Mouse (Mus musculus): ENCODE data around the gene Foxo3.

Foxo3 gene

DNA sequence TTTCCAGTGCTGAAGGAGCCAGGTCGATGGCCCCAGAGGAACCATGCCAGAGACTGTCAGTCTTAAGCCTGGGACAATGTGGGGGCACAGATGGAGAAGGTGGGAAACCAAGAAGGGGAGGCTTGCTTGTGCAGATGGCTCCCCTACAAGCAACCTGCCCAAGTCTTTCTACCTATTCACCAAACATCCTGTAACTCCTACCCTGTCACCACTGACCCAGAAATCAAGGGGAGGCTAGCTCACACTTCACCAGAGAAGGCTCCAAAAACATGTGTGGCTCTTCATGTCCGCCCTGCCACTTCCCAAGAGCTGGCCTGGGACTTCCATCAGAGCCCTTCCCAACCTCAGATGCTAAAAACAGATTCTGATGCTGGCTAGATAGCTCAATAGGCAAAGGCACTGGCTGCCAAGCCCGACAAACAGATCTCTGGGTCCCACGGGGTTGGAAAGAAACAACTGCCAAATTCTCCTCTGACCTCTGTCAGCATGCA is 48.8 kb downstream of the Foxo3 start:
- DNase-seq (ENCODE audit: low spot score in 2 of 2) = peak; percentile 55 to 66

DNA sequence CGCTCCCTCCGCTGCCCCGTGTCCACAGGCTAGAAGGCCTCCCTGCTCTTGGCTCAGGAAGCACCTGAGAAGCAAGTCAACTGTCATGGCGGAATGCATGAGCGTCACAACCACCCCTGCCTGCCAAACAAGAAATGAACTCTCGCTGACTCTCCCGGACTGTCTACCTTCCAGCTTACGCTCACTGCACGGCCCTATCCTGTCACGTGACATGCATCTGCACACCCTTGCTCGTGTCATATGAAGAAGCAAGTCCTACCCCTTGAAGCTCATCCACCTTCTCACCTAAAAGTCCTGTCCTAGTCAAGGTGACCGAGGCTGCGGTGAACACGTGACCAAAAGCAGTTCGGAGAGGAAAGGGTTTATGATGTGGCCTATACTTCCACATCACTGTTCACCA is 50.4 kb downstream of the Foxo3 start:
- no peak for DNase-seq (ENCODE audit: low spot score in 2 of 2)

DNA sequence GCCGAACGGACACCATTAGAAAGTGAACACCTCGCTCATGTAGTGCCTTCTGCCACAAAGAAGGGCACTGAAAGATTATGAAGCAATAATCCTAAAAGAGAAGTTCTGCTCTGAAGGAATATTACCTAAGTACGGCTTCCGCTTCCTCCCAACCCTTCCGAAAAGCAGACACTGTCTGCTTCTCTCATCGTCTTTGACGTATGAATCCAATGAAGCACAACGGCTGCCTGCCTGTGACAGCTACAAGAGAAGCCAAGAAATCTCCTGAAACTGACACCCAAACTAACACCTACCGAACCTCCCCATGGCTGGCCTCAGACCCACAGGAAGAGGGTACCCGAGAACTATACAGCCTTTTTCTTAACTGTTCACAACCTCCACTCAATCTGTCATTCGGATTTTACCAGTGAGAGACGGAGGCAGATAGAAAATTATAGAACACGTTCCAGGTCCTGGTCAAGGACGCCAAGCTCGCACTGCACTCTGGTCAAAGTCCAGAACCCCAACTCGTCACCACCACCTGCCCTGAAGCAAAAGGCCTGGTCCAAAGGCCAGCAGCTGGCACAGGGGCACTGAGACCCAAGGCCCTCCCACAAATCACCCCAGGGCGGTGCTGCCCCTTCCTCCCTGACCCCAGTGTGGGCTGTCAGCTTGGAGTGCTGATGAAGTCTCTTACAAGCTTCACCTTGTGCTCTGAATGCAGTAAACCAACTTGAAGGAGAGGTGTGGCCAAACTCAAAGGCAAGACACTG is 51.2 kb downstream of the Foxo3 start:
- DNase-seq (ENCODE audit: low spot score in 2 of 2) = no peak

DNA sequence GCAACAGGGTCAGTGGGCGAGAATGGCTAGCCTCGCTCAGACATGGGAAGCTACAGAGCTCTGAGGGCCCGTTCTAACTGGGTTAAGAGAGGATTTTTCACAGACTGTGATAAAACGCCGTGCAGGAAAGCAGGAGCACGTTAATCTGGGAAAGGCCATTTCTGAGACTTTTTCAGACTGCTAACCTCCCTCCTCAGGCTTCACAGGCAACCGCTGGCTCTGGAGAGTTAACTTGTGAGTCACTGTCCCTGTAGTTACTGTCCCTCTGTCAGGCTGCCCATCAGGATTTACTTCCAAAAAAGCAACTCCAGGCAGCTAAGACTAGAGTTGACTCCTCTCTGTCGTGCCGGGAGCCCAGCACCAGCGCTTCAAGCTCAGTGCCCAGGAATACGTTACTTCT is 54.6 kb downstream of the Foxo3 start:
- no peak for DNase-seq (ENCODE audit: low spot score in 2 of 2)

DNA sequence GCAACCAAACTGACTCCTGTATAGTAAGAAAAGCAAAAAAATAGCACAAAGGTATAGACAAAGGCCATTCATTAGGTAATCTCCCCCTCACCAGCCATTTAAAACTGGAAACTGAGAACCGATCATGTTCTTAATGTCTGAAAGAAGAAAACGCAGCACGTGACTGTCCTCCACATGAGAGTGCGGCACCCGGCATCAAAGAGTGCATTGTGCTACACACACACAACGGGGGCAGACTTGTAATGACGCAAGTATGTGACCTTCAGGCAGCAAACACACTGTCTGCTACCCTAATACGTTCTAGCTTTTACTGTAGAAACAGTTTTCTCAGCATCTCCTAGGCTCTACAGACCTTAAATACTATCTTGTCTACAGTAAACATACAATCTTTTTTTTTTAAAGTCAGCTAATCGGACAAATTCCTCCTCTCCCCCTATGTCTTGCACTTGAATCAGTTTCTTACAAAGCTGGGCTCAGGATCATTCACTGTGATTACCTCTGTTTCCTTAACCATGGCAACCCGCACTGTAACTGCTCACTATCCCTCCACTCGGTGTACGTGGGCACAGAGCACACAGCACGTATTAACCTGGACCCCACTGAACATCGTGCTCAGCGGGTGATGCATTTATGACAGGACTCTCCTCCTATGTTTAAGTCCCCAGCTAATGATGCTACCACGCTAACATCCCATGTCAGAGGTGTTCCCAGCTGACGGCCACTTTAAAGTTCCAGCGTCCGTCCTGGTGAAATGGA is 55.2 kb downstream of the Foxo3 start:
- no peak for DNase-seq (ENCODE audit: low spot score in 2 of 2)

DNA sequence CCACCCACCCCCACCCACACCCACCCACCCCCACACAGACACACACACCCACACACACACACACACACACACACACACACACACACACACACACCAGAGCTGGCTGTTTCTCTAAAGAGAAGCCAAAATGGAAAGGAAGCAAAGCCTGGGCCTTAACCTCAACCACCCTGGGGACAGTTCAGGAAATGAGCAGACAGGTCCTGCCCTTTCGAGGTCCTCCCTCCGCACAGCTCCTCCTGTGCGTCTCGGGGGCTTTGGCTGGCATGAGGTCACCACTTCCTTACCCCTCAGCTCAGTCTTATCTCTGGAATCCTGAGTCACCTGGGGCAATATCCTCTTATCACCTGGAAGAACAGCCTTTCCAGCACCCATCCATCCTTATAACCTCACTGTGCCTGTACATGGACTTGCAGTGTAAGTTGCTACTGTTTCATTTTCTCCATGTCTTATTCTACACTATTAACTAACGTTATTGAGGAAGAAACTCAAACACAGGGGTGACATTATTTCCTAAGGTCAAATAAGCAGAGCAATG is 56.1 kb downstream of the Foxo3 start:
- no peak for DNase-seq (ENCODE audit: low spot score in 2 of 2)

DNA sequence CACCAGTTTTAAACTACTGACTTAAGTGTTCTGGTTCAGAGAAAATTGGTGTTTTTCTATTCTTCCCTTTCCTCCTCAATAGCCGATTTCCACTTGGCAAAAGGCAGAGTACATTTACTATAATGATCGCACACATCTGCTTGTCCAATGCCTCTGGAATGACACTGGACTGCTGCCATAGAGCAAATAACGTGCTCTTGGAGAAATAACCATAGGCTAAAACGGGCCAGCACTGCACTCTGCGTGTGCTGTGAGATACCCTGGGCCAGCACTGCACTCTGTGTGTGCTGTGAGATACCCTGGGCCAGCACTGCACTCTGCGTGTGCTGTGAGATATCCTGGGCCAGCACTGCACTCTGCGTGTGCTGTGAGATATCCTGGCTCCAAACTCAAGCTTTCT is 65.1 kb downstream of the Foxo3 start:
- peak in 1 of 2 experiments; percentile 49 for DNase-seq (ENCODE audit: low spot score in 2 of 2)

DNA sequence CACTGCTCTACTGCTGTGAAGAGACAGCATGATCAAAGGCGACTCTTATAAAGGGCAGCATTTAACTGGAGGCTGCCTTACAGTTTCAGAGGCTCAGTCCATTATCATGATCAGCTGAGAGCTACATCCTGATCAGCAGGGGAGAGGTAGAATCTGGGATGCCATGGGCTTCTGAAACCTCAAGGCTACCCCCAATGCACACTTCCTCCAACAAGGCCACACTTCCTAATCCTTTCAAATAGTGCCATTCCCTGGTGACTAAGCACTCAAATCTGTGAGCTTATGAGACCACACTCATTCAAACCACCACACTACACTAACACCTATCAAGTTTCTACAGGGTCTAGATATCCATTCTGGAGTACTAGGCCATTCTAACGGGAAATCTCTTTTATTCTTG is 65.9 kb downstream of the Foxo3 start:
- no peak for DNase-seq (ENCODE audit: low spot score in 2 of 2)

DNA sequence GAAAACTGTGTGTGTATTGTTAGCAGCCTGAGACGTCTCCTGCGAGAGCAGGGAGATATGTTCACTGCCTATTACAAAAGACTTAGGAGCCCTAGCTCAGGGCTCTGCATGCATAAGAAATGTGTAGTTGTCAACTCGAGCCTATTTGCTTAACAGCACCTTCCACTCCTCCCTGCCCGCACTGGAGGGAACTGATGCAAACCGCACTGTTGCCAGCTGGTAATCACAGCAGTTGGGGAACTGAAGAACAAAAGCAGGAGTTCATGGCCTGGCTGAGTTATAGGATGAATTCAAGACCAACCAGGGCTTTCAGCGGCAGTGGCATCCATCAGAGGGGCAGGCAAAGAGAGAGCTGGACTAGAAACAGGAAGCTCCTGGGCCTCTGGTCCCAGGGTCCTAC is 66.7 kb downstream of the Foxo3 start:
- no peak for DNase-seq (ENCODE audit: low spot score in 2 of 2)

DNA sequence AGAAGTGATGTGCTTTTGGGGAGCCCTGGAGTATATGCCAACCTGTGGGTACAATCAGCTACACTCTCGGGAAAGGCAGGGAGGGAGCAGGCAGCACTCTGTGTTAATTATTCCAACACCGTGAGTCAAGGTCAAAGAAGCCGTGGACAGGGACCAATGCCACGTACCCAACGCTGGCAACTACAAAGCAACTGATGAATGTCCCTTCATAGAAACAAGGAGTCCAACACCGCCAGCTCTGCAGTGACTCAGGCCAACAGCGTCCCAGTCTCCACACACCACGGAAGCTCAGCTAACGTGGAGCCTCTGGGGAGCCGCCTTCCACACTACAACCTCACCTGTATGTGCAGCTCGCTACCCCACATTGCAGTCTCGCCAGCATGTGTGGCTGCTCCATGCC is 68.9 kb downstream of the Foxo3 start:
- peak; percentile 42 to 58 for DNase-seq (ENCODE audit: low spot score in 2 of 2)

DNA sequence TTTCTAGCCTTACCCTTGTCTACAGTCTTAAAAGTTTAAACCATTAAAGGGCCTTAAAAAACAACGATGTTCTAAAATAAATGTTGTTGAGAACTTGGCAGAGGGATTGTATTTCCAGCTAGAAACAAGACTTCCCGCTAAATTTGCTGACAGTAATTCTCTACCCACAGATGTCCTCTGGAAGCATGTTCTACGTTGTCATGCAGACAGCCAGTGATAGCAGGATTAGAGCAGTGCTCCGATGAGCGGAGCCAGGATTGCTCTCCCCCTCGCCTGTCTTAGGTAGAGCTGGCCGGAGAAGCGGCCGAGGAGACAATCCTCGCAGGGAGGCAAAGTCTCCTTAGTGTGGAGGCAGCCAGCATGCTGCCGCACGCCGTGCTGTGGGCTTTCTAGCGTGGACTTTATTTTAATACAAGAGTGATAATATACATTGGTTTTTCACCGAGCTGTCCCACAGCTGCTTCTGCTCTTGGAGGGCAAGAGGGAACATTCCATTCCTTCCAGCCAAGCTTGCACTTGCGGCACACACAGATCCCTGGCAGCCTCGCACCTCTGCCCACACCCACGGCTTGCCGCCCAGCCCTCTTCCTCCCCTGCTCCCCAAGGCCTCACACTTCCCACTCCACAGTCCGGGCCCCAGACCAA is 71.7 kb downstream of the Foxo3 start:
- peak; percentile 66 to 67 for DNase-seq (ENCODE audit: low spot score in 2 of 2)

DNA sequence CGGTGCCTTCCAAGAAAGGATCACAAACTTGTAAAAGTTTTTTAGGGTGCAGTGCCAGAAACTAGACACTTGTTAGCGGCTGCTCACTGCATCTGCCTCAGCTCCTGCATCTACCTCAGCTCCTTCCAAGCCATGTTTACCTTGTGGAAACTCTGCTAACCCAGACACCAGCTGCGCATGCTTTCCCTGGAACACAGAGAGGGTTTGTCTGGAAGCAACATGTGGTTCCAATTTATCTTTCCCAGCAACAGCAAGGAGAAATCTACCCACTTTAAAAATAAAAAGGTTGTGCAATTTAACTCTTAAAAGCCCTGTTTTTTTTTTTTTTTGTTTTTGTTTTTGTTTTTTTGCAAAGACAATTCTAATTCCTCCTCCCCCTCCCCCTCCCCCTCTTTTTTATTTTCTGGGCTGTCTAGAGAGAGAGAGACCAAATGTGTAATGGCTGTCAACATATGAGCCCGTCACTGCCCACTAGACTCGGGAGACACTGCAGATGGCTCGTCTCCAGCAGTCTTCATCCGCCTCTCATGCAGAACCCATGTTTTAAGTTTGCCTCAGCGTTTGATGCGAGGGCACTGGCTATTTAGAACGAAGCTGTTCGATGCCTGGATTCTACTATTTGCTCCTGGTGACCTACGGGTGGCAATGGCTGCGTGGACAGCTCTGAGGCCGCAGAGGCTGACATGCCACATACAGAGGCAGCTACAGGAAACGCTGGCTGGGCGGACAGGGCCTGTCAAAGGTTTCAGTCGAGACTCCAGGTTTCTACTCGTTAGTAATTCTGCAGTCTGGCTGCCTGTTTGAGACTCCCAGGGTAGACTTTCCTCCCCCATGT is 73.0 kb downstream of the Foxo3 start:
- DNase-seq (ENCODE audit: low spot score in 2 of 2) = peak in 1 of 2 experiments; percentile 37

DNA sequence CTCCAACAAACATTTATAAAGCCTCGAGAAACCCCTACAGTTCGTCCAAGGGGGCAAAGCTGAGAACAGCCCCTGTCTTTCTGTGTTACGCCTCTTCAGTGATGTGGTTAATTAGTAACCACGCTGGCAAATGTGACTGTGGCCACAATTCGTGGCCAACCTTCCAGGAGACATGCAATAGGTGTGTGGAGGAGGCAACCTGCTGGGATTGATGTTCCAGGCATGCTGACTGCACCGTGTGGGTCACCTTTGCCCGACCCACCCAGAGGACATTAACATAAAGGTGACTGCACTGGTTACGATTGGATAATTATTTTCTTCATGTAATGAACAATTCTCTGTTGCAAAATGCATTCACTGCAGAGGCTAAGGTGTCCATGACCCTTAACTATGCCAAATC is 74.0 kb downstream of the Foxo3 start:
- DNase-seq (ENCODE audit: low spot score in 2 of 2) = no peak

DNA sequence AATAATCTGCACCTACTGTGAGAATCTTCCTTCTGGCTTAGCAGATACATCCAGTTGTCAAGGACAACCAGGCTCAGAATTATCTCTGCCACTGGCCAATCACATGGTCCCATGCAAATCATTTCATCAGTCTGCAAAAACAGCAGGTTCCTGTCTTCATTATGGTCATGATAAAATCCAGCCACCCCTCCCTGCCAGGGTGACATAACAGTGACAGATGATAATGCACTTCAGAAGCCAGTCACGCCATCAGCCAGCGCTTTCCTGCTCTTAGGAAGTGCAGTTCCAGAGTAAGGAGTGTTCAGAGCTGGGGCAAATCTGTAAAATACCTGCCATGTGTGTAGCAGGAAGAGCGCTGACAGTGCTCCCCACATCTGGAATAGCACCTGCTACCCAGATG is 77.1 kb downstream of the Foxo3 start:
- DNase-seq (ENCODE audit: low spot score in 2 of 2) = peak in 1 of 2 experiments; percentile 31

DNA sequence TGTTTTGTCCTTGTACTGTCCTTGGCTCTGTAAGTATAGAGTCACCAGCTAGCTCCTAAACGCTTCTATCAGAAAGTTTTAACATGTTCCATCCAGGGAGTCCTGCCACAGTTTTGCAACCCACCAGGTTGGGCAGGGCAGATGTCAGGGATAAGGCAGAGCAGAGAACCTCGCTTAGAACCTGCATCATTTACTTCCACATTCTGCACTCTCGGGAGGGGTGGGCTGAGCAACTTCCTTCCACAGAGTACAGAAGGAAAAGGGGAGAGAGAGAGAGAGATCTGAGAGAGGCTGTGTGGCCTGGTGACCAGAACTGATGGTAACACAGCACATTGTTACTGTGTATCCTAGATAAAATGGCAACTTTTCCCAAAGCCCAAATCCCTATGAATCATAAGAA is 77.9 kb downstream of the Foxo3 start:
- DNase-seq (ENCODE audit: low spot score in 2 of 2) = no peak

DNA sequence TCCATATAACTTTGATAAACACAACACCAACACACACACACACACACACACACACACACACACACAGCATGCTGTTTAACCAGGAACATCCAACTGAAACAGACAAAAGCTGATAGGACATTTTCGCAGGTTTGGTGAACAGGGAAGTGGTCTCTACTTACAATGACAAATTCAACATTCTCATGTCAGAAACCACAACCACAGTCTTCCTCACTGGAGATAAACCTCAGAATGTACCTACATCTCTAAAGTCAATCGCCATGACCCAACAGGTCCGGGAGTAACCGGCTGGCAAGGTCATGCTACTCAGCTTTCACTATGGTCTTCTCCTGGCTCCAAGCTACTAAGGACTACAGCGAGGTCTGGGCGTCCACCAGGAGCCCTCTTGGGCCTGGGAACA is 81.8 kb downstream of the Foxo3 start:
- no peak for DNase-seq (ENCODE audit: low spot score in 2 of 2)

DNA sequence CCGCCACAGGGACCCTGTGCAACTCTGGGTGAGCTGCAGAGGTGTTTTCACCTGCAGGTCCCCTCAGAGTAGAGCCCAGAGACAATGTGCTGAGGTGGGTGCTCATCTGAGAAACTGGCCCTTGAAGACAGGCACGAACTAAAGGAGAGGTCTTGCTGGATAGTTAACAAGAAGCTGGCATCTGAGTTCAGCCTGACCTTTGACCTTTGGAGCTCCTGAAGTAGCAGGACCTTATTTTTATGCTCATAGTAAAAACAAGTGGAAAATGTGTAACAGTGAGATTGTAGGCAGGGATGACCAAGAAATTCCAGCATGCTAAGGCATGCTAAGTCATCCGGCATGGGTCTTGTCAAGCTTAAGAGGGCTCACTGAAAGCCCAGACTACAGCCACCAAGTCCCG is 82.6 kb downstream of the Foxo3 start:
- DNase-seq (ENCODE audit: low spot score in 2 of 2) = no peak

DNA sequence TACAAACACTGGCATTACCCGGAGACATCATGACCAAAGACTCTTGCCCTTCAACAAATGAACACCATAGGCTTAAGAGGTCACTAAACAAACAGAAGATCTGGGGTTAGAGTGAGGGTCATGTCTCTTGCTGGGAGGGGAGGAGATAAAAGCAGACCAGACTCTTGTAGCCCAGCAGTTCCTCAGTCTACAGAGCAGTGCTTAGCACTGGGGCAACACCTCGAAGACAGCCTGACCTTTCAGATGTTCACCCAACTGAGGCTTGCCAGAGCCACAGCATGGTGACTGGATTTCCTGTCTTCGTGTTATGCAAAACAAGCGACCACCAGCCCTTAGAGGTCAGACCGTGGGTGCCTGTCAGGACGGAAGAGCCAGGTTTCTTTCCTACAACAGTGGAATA is 83.6 kb downstream of the Foxo3 start:
- no peak for DNase-seq (ENCODE audit: low spot score in 2 of 2)

DNA sequence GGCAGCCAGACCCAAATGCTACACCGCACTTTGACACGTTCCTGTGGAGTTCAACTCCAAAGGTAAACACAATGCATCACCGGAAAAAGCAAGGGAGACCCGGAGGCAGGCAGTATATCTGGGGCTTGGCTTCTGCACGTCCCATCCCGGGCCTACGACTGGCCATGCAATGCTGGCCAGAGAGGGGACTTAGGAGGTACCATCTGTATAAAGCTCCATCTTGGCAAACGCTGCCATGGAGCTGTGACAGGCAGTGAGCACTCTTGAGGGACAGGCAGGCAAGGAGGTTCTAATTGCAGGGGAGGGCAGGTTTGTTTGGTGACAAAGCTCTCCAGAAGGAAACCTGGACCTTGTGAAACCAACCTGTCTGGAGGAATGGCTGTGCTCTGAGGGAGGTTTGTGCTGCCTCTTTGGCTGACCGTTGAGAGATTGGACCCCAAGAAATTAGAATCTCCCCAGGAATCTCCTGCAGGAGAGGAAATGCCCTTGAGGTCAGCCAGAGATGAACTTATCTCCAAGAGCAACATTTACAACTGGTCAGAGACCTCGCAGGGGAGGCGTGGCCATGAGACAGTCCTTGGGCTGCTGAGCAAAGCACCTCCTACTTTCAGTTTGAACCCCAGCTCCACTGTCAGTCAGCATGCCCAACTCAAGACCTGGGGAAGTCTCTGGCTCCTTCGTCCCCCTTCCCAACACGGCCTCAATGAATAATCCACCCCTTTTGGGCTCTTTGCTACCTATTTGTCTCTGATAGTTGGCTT is 86.7 kb downstream of the Foxo3 start:
- DNase-seq (ENCODE audit: low spot score in 2 of 2) = no peak

DNA sequence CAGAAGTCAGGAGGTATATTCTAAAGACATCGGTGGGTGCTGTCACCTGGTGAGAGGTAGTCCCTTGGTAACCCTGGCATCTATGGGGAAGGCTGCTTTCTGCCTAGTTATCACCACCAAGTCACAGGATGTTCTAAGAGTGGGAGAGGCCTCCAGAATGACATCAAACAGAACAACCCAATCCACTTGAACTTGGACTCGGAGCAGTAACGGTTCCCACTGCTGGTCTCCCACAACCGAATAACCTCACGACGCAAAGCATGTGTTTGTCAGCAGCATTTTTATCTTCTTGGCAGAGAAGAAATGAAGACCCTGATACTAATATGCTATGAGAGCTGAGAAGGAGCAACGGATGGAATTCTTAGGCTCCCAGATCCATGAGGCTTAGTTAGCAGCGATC is 87.5 kb downstream of the Foxo3 start:
- DNase-seq (ENCODE audit: low spot score in 2 of 2) = no peak

DNA sequence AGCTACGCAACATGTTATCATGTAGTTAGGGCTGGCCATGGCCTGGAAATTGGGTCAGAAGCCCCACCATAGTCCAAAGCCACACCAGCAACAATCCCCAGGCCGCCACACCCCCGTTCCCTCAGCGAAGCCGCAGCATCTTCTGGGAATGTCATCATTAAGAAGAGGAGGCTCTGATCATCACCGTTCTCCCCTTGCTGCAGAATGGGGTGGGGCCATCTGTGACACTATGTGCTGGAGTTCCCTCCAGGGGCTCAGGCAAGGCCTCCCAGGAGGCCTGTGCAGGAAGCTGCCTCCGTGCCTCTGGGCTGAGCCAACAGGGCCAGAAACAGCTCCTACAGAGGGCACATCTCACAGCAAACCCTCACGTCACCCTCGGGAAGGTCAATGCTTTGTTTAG is 88.5 kb downstream of the Foxo3 start:
- no peak for DNase-seq (ENCODE audit: low spot score in 2 of 2)
